Mouse (Mus musculus): Measurements from ENCODE around the gene Csnk2b. TPM values are rescaled to one million over a fixed set of nuclear protein-coding genes. Genes with fewer than 3 reads are reported as not detected.
A peak's percentile ranks its signal among the peaks of the same experiment; 100 is the strongest.

Gene Csnk2b
- polyA plus RNA-seq (2016; fragmentation: Nextera tagmentation; extraction: Ambion mirVana), result 190 and 207 TPM in 2 replicates

GRCm38 (mm10) chr17:35121871-35122303 is at the start of gene Csnk2b:
TSS of gene Csnk2b (minus strand) at chr17:35122053.
- Histone ChIP-seq H3K4me3 (peak within 1 kb of the TSS; percentile 76), H3K27ac (ENCODE audit: poor library complexity, severe bottlenecking) (peak within 1 kb of the TSS; percentile 87), H3K27me3 (replicated peaks) (no peaks in the 10 kb centered on the region), H3K4me1 (replicated peaks) (peaks cover 31% of the 10 kb centered on the region), H3K4me2 (peak within 1 kb of the TSS; percentile 92), H3K36me3 (peaks cover 42% of the 10 kb centered on the region), H3K9me3 (replicated peaks) (no peaks in the 10 kb centered on the region), H3K9ac (peak within 1 kb of the TSS; percentile 93)
- ATAC-seq (ENCODE audit: insufficient number of reproducible peaks, low FRiP score), result no peak; the same call in 1 of the 2 replicates
- WGBS, result under 1% methylated on average over 19 of the region's 19 CpGs

GRCm38 (mm10) chr17:35168541-35169207 is 46.8 kb upstream of the Csnk2b start:
- no peak for ATAC-seq (ENCODE audit: insufficient number of reproducible peaks, low FRiP score)
- H3K4me2 ChIP-seq, result no peak overlapping the region
- H3K9me3 ChIP-seq (replicated peaks), result no peaks in the 10 kb centered on the region
- H3K4me1 ChIP-seq (replicated peaks), result peaks cover 19% of the 10 kb centered on the region
- 21% methylated on average over 4 of the region's 4 CpGs for WGBS
- H3K4me3 ChIP-seq, result no peak overlapping the region
- H3K9ac ChIP-seq, result no peak overlapping the region
- 0 out of 2 replicates have a peak, but pooled peaks cover 4% of the 10 kb centered on the region for H3K27me3 ChIP-seq (replicated peaks)
- no peak overlapping the region for H3K27ac ChIP-seq (ENCODE audit: poor library complexity, severe bottlenecking)
- H3K36me3 ChIP-seq, result no peaks in the 10 kb centered on the region

- 77% methylated on average over 7 of the region's 7 CpGs for WGBS
- ATAC-seq (ENCODE audit: insufficient number of reproducible peaks, low FRiP score), result no peak
These were observed 45.9 kb upstream of the Csnk2b start for GRCm38 (mm10) chr17:35167794-35168193.

GRCm38 (mm10) chr17:35166352-35167035 is 44.6 kb upstream of the Csnk2b start:
- Histone ChIP-seq H3K9me3 (replicated peaks) (no peaks in the 10 kb centered on the region), H3K4me3 (0 out of 2 replicates have a peak overlapping the region, but pooled peaks have one; percentile 98), H3K4me1 (replicated peaks) (peaks cover 34% of the 10 kb centered on the region), H3K4me2 (peak overlapping the region; percentile 87; the same call in 1 of the 2 replicates), H3K27ac (ENCODE audit: poor library complexity, severe bottlenecking) (peak overlapping the region; percentile 81; the same call in 1 of the 2 replicates), H3K36me3 (peaks cover 11% of the 10 kb centered on the region), H3K9ac (no peak overlapping the region), H3K27me3 (replicated peaks) (no peaks in the 10 kb centered on the region)
- ATAC-seq (ENCODE audit: insufficient number of reproducible peaks, low FRiP score), result no peak
- WGBS, result 74% methylated on average over 8 of the region's 8 CpGs

More at GRCm38 (mm10) chr17:35167794-35168193, 45.9 kb upstream of the Csnk2b start:
- 0 out of 2 replicates have a peak, but pooled peaks cover 4% of the 10 kb centered on the region for H3K27me3 ChIP-seq (replicated peaks)
- H3K36me3 ChIP-seq, result no peaks in the 10 kb centered on the region
- H3K4me1 ChIP-seq (replicated peaks), result peaks cover 25% of the 10 kb centered on the region
- H3K9me3 ChIP-seq (replicated peaks), result no peaks in the 10 kb centered on the region
- H3K27ac ChIP-seq (ENCODE audit: poor library complexity, severe bottlenecking), result no peak overlapping the region
- no peak overlapping the region for H3K4me2 ChIP-seq
- no peak overlapping the region for H3K9ac ChIP-seq
- H3K4me3 ChIP-seq, result no peak overlapping the region

- peaks cover 20% of the 10 kb centered on the region for H3K36me3 ChIP-seq
- ATAC-seq (ENCODE audit: insufficient number of reproducible peaks, low FRiP score), result no peak; the same call in 1 of the 2 replicates
- peaks cover 38% of the 10 kb centered on the region for H3K4me1 ChIP-seq (replicated peaks)
- H3K9ac ChIP-seq, result peak overlapping the region; percentile 59; the same call in 1 of the 2 replicates
- H3K4me2 ChIP-seq, result peak overlapping the region; percentile 87
- H3K9me3 ChIP-seq (replicated peaks), result no peaks in the 10 kb centered on the region
- WGBS, result 27% methylated on average over 12 of the region's 12 CpGs
- peak overlapping the region; percentile 96 for H3K27ac ChIP-seq (ENCODE audit: poor library complexity, severe bottlenecking)
- peak overlapping the region; percentile 98 for H3K4me3 ChIP-seq
- H3K27me3 ChIP-seq (replicated peaks), result no peaks in the 10 kb centered on the region
These were observed 43.8 kb upstream of the Csnk2b start for GRCm38 (mm10) chr17:35165451-35166155.

GRCm38 (mm10) chr17:35164568-35165450 is 43.0 kb upstream of the Csnk2b start, which contains the start of gene Prrc2a:
TSS of gene Prrc2a (minus strand) at chr17:35164897.
- peak; percentile 96 for ATAC-seq (ENCODE audit: insufficient number of reproducible peaks, low FRiP score)
- Histone ChIP-seq H3K4me1 (replicated peaks) (peaks cover 34% of the 10 kb centered on the region), H3K36me3 (peaks cover 28% of the 10 kb centered on the region), H3K27me3 (replicated peaks) (no peaks in the 10 kb centered on the region), H3K9ac (peak within 1 kb of the TSS; percentile 100), H3K4me3 (peak within 1 kb of the TSS; percentile 98), H3K9me3 (replicated peaks) (no peaks in the 10 kb centered on the region), H3K27ac (ENCODE audit: poor library complexity, severe bottlenecking) (peak within 1 kb of the TSS; percentile 96), H3K4me2 (peak within 1 kb of the TSS; percentile 87)
- under 1% methylated on average over 78 of the region's 89 CpGs for WGBS

- Histone ChIP-seq H3K36me3 (peaks cover 34% of the 10 kb centered on the region), H3K9me3 (replicated peaks) (no peaks in the 10 kb centered on the region), H3K4me3 (peak overlapping the region; percentile 98), H3K27me3 (replicated peaks) (no peaks in the 10 kb centered on the region), H3K4me1 (replicated peaks) (peaks cover 34% of the 10 kb centered on the region), H3K27ac (ENCODE audit: poor library complexity, severe bottlenecking) (peak overlapping the region; percentile 96), H3K4me2 (peak overlapping the region; percentile 87), H3K9ac (peak overlapping the region; percentile 100)
- 0% methylated on average over 28 of the region's 28 CpGs for WGBS
- no peak for ATAC-seq (ENCODE audit: insufficient number of reproducible peaks, low FRiP score)
These were observed 42.3 kb upstream of the Csnk2b start for GRCm38 (mm10) chr17:35164218-35164567.

- peaks cover 34% of the 10 kb centered on the region for H3K4me1 ChIP-seq (replicated peaks)
- H3K27me3 ChIP-seq (replicated peaks), result no peaks in the 10 kb centered on the region
- H3K4me3 ChIP-seq, result peak overlapping the region; percentile 98
- H3K36me3 ChIP-seq, result peaks cover 41% of the 10 kb centered on the region
- H3K9ac ChIP-seq, result peak overlapping the region; percentile 100
- 12% methylated on average over 8 of the region's 8 CpGs for WGBS
- no peaks in the 10 kb centered on the region for H3K9me3 ChIP-seq (replicated peaks)
- H3K4me2 ChIP-seq, result peak overlapping the region; percentile 87
- ATAC-seq (ENCODE audit: insufficient number of reproducible peaks, low FRiP score), result no peak
- peak overlapping the region; percentile 96 for H3K27ac ChIP-seq (ENCODE audit: poor library complexity, severe bottlenecking)
These were observed 41.7 kb upstream of the Csnk2b start for GRCm38 (mm10) chr17:35163326-35164081.

GRCm38 (mm10) chr17:35162730-35163129 is 40.9 kb upstream of the Csnk2b start:
- Histone ChIP-seq H3K9ac (peak overlapping the region; percentile 100), H3K4me3 (peak overlapping the region; percentile 98), H3K4me2 (peak overlapping the region; percentile 87), H3K27ac (ENCODE audit: poor library complexity, severe bottlenecking) (no peak overlapping the region), H3K4me1 (replicated peaks) (peaks cover 34% of the 10 kb centered on the region), H3K36me3 (peaks cover 49% of the 10 kb centered on the region), H3K9me3 (replicated peaks) (no peaks in the 10 kb centered on the region), H3K27me3 (replicated peaks) (no peaks in the 10 kb centered on the region)
- no peak for ATAC-seq (ENCODE audit: insufficient number of reproducible peaks, low FRiP score)
- 42% methylated on average over 12 of the region's 12 CpGs for WGBS

All from heart, embryonic 12.5 days (tissue).